Mouse (Mus musculus) embryo, embryonic 10 days (tissue): ENCODE results near the gene B230104I21Rik.

Experiments
- DNase-seq: peaks from one replicate; pipeline ENCODE4 v3.0.0-alpha.2; 2015; ENCODE audit warnings: low spot score

Gene B230104I21Rik

GRCm38 (mm10) chr4:154335761-154336160, at the start of gene B230104I21Rik:
B230104I21Rik (plus strand) TSS chr4:154336127.
- no peak for DNase-seq

GRCm38 (mm10) chr4:154293735-154294201, 42.2 kb upstream of the B230104I21Rik start:
- DNase-seq: peak; percentile 39

GRCm38 (mm10) chr4:154294262-154294731, 41.6 kb upstream of the B230104I21Rik start:
- DNase-seq: peak; percentile 41

GRCm38 (mm10) chr4:154297761-154298160, 38.2 kb upstream of the B230104I21Rik start:
- DNase-seq: peak; percentile 79

GRCm38 (mm10) chr4:154299541-154300271, 36.2 kb upstream of the B230104I21Rik start:
- peak; percentile 31 for DNase-seq

- peak; percentile 83 for DNase-seq
Observed at GRCm38 (mm10) chr4:154301466-154301881, 34.5 kb upstream of the B230104I21Rik start, which contains the start of gene Arhgef16. Arhgef16 (minus strand) TSS chr4:154301676.

GRCm38 (mm10) chr4:154309131-154309530, 26.8 kb upstream of the B230104I21Rik start:
- no peak for DNase-seq

- no peak for DNase-seq
Observed at GRCm38 (mm10) chr4:154310576-154311262, 25.2 kb upstream of the B230104I21Rik start.

GRCm38 (mm10) chr4:154312143-154312812, 23.6 kb upstream of the B230104I21Rik start:
- DNase-seq: no peak

- no peak for DNase-seq
Observed at GRCm38 (mm10) chr4:154312935-154313621, 22.8 kb upstream of the B230104I21Rik start.

GRCm38 (mm10) chr4:154313622-154313967, 22.3 kb upstream of the B230104I21Rik start:
- no peak for DNase-seq

GRCm38 (mm10) chr4:154325410-154325809, 10.5 kb upstream of the B230104I21Rik start:
- no peak for DNase-seq

- no peak for DNase-seq
Observed at GRCm38 (mm10) chr4:154328431-154328830, 7.5 kb upstream of the B230104I21Rik start.

GRCm38 (mm10) chr4:154328836-154329235, 7.1 kb upstream of the B230104I21Rik start:
- DNase-seq: peak; percentile 91

- no peak for DNase-seq
Observed at GRCm38 (mm10) chr4:154330001-154330400, 5.9 kb upstream of the B230104I21Rik start.

- DNase-seq: peak; percentile 52
Observed at GRCm38 (mm10) chr4:154331271-154331670, 4.7 kb upstream of the B230104I21Rik start.

GRCm38 (mm10) chr4:154333300-154333699, 2.6 kb upstream of the B230104I21Rik start:
- no peak for DNase-seq

GRCm38 (mm10) chr4:154334699-154335402, 1.1 kb upstream of the B230104I21Rik start:
- DNase-seq: peak; percentile 70

GRCm38 (mm10) chr4:154336650-154337049, 723 bp downstream of the B230104I21Rik start:
- DNase-seq: peak; percentile 52

- DNase-seq: peak; percentile 56
Observed at GRCm38 (mm10) chr4:154346731-154347522, 11.0 kb downstream of the B230104I21Rik start.
